Mouse (Mus musculus): Measurements from ENCODE around the gene Adamts17.

Adamts17 gene

DNA sequence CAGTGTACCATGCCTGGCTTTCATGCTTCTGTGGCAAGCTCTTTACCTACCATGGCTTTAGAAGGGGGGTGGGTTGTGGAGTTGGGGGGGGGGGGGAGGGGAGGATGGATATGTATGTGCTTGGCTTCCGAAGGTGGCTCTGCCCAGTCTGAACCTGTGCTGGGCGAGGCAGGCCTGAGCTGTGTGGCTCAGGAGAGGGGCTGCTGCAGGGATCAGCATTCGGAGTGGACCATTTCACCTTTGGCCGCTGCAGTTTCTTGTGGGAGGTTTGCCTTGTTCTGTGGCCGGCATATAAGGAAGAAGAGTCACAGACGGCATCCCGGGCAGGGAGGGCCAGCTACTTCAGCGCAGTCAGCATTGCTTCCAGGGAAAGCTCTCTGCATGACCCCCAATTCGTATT, 7.8 kb downstream of the Adamts17 start:
- no peak for DNase-seq

DNA sequence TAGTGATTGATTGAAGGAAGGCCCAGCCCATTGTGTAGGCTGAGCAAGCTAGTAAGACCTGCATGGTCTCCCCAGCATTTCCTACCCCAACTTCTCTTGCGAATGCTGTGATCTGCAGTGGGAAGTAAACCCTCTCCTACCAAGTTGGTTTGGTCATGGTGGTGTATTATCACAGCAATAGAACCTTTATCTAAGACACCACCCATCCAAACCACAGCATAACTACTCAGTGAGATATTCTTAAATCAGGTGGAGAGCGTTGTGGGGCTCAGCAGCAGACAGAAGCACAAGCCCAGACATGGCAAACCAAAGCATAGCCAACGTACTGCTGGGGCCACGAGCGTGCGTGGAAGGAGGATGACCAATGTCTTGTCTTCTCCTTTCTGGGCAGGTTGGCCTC, 9.8 kb downstream of the Adamts17 start:
- no peak for DNase-seq

- peak; percentile 68 for DNase-seq
These were observed 12.6 kb downstream of the Adamts17 start for GRCm38 (mm10) chr7:66852164-66852563.

DNA sequence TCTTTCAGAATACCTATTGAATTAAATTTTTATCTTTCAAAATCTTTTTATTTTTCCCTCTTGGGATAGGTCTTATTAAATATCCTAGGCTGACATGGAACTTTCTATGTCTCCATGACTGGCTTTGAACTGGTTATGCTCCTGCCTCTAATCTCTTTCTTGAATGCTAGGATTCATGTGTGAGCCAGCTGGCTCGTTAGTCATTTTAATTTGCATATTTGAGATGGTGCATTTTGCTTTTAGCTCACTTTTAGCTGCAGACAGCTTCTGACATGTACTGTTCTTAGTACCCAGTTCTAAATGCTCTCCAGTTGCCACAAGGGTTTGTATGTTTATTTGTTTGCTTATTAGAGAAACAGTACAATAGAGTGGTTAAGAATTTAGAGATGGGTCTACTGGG, 18.1 kb downstream of the Adamts17 start:
- no peak for DNase-seq

- DNase-seq, result peak; percentile 70
These were observed 18.9 kb downstream of the Adamts17 start for GRCm38 (mm10) chr7:66858247-66859075.

DNA sequence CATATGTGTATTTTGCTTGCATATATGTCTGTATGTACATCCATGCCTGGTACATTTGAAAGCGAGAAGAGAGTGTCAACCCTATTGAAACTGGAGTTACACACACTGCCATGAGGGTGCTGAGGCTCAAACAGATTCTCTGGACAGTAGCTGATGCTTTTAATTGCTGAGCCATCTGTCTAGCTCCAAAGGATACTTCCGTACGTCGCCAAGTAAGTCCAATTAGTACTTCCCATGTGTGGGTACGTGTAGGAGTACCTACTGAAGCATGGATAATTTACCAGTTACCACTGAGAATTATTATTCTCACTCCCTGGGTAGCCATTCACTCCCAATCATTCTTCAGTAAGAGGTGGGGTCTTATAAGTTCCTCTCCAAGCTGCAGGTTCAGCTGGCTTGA, 19.7 kb downstream of the Adamts17 start:
- no peak for DNase-seq

DNA sequence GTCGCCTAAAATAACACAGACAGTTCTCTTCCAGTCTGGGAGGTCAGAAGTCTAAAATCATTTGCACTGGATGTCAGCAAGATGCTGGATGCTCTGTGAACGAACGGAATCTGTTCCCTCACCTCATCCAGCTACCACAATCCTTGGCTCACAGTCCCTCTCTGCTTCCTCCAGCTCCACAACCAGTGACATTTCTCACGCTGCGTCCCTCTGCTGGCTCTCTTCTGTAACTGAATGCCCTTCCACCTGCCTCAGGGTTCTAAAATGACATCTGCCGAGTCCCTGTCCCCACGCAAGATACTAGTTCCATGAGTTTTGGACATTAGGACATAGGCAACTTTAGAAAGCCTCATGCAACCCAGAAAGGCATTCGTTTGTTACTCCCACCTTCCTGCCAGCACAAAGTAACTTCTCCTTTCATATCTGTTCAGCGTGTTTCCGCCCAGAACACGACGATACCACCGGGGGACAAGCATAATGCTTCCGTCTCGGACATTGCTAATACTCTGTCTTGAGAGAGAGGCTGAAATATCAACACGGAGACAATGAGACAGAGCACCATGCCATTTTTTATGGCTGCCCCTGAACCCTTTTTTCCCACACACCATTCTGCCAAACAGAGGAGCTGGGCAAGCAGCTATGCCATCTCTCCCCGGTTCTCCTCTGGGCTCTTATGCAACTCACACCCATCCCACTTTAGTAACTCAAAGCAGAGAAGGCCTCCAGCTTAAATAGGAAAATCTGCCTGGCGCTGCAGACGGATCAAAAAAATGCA, 27.6 kb downstream of the Adamts17 start:
- DNase-seq, result peak; percentile 46

DNA sequence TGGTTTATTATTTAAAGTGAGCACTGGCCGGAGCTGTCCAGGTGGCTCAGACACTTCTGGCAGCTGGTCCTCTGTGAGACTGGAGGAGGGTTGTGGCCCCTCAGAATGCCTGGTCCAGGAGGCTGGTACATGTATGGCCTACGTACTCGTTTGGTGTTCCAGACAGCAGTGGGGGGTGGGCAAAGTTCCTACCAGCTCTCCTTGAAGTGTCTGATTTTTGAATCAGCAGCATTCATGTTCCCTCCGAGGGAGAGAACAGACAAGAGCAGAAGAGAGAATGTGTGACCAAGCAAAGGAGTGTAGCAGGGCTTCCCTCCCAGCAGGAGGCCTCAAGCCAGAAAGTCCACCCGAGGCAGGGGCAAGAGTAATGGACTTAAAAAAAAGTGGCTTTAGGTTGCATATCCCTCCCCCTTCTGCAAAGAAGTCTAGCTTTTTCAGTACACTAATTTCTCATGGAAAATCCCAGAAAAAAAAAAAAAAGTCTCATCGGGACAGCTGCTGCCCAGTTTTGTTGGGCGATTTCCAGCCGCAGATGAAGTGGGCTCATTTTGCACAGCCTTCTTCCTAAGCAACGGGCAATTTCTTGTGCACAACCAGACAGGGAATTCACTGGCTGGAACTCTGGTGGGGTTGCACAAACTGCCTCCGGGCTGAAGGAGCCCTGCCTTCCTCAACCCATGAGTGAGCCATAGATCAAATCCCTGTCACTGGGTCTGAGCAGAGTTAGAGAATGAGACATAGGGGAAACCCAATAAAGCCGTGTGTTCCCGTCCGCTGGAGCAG, 28.4 kb downstream of the Adamts17 start:
- peak; percentile 76 for DNase-seq

- peak; percentile 64 for DNase-seq
These were observed 32.0 kb downstream of the Adamts17 start for GRCm38 (mm10) chr7:66871520-66871919.

DNA sequence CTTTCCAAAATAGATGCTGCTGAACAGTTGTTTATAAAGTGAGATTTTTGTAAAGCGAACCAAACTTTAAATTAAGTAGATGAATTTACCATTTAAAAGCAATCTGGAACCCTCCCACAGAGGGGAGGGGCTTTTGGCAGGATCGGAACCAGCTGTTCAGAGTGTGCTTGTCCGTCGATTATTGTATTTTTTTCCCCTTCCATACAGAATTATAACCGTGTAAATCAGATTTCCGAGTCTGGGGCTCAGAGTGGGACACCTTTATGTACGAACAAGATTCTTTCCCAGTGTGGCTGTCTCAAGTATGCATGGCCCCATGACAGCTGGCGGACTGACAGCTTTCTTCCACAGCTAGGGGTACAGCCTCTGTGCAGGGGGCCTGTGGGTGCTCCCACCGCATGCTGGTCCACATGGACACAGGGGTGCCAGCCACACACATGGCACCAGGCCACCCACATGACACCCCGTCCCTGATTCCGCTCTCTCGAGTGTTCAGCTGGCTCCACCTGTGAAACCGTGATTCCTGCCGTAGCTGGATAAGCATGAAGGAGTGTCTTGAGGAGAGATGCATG, 32.5 kb downstream of the Adamts17 start:
- peak; percentile 53 for DNase-seq

DNA sequence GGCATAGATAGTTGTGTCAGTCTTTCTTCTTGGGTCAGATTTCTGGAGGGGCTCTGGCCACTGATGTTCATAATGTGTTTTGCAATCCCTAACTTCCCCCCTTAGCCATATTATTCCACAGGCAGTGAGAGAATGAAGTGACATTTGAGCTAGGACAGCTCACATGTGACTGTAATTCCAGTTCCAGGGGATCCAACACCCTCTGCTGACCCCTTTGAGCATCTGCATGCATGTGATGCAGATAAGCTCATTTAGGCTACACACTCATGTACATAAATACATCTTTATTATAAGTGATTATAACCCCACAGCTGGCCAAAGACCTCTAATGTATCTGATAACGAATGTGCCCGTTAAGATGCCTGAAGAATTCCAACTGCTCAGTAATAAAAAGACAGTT, 33.7 kb downstream of the Adamts17 start:
- DNase-seq, result peak; percentile 16

GRCm38 (mm10) chr7:66891431-66891830, 51.9 kb downstream of the Adamts17 start:
- no peak for DNase-seq

DNA sequence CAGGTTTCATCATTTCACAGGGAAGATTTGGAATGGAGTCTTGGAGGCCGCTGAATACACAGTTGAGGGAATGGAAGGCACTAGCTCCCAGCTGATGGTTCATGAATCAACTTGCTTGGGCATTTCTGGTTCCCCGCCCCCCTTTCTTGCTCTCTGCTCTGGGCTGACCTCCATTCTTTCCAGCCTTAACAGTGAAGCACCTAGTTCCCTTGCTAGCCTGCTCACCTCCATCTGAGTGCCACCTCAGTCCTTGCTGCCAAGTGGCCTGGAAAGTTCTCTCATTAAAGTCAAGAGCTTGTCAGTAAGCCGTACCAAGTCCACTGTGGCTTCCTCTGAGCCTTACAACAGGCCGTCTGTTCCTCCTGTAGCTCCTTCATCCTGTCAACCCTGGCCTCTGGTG, 52.6 kb downstream of the Adamts17 start:
- no peak for DNase-seq

DNA sequence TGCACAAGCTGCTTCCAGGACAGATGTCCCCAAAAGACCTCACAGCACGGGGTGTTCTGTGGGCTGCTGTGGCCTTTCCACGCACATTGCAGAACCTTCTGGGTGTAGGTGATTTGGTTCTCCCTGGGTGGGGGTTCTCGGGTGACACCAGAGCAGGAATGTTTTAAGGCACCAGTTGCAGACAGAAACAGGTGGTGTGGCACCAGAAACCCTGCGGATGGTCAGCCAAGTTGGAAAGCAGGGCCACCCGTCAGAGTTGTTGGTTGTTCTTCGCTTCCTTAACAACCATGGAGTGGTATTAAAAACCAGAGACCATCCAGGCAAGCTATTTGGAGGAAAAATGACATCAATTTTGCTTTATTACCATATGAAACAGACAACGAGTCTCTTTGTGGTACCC, 62.8 kb downstream of the Adamts17 start:
- DNase-seq, result no peak

DNA sequence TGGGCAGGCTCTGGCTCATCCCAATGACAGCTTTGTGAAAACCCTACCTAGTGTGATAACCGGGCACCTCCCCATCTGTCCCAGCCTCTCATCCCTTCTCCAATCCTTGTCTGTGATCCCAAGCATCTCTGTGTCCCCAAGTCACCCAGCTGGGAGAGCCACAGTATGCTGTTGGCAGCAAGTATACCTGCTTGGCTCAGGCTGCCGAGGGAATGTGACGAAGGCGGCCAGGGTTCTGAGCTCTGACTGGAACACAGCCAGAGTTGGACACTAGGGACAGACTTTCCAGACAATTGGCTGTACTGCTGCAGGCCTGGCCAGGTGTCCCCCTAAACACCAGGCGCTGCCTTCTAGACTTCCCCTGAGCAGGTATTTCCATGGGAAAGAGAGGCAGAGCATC, 63.5 kb downstream of the Adamts17 start:
- DNase-seq, result peak; percentile 26

GRCm38 (mm10) chr7:66905941-66906340, 66.4 kb downstream of the Adamts17 start:
- DNase-seq, result no peak

DNA sequence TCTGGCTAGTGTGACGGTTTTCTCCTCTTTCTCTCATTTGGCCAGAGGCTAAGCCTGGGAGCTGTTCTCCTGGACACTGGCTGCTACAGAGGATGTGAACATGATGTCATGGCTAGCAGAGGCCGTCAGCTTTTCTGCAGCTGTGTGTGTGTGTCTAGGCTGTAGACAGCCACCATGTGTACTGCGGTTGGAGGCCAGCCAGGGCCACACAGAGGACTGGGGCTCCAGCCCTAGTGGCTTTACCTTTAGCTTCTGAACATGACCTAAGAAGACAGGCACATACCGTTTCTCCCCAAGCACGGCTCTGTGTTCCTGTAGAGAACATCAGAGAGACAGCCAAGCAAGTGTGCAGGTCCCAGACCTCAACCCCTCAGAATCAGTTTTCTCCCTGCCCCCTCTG, 73.3 kb downstream of the Adamts17 start:
- peak; percentile 54 for DNase-seq

DNA sequence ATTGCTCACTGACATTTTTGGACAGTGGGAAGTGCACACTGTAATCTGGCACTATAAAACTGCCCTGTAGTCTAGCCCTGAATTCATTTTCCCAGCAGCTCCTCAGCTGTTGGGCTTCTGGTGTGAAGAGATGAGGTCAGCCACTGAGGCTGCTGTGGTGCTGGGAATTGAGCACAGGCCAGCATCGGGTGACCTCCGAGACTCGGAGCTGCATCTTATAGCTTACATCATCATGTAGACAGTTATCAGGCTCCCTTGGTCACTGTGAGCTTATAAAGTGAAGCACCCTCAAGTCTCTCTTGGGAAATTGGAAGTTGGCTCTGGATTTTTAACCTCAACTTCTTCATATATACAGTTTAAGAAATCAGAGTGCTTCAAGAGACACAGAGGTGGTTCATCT, 84.1 kb downstream of the Adamts17 start:
- DNase-seq, result peak; percentile 50

GRCm38 (mm10) chr7:66924104-66924503, 84.6 kb downstream of the Adamts17 start:
- DNase-seq, result peak; percentile 35

GRCm38 (mm10) chr7:66929263-66929662, 89.7 kb downstream of the Adamts17 start:
- DNase-seq, result peak; percentile 89

- DNase-seq, result no peak
These were observed 91.8 kb downstream of the Adamts17 start for GRCm38 (mm10) chr7:66931291-66931690.

GRCm38 (mm10) chr7:66933251-66933650, 93.7 kb downstream of the Adamts17 start:
- DNase-seq, result peak; percentile 76

- DNase-seq, result no peak
These were observed 94.5 kb downstream of the Adamts17 start for GRCm38 (mm10) chr7:66934062-66934461.

Measured in lung, postnatal 10 days (tissue).